Mouse (Mus musculus) midbrain, embryonic 14.5 days (tissue): ENCODE results near the gene Rreb1. TPM values are rescaled to one million over a fixed set of nuclear protein-coding genes. Genes with fewer than 3 reads are reported as not detected.

Experiments
- ATAC-seq: fragments of 200-750 bp; cut with Nextera tagmentation; 2 replicates; pipeline ENCODE4 v1.8.0; 2017; ENCODE audit warnings: moderate number of reproducible peaks, moderate library complexity; ENCODE audit not compliant: low FRiP score, low TSS enrichment
- DNase-seq: peaks from one replicate; pipeline ENCODE4 v3.0.0-alpha.2; 2015
- H3K27ac ChIP-seq: fragments of 300-500 bp; sonication (generic); replicated peaks from 2 replicates; pipeline ENCODE4 v1.5.1; 2014; ENCODE audit warnings: mild to moderate bottlenecking, low read depth, low read length, moderate library complexity
- H3K27me3 ChIP-seq: fragments of 300-500 bp; sonication (generic); 2 replicates; pipeline ENCODE4 v1.6.1; 2014; ENCODE audit warnings: low read length, control low read depth, mixed read lengths; ENCODE audit not compliant: control insufficient read depth, insufficient read depth
- H3K36me3 ChIP-seq: fragments of 300-500 bp; sonication (generic); 2 replicates; pipeline ENCODE4 v1.6.1; 2014; ENCODE audit warnings: low read length, control low read depth; ENCODE audit not compliant: control insufficient read depth, insufficient read depth
- H3K4me1 ChIP-seq: fragments of 300-500 bp; sonication (generic); 2 replicates; pipeline ENCODE4 v1.6.1; 2014; ENCODE audit warnings: mild to moderate bottlenecking, antibody characterized with exemption, low read length, control low read depth; ENCODE audit not compliant: control insufficient read depth, insufficient read depth
- H3K4me2 ChIP-seq: fragments of 300-500 bp; sonication (generic); 2 replicates; pipeline ENCODE4 v1.6.1; 2014; ENCODE audit warnings: mild to moderate bottlenecking, low read length, moderate library complexity
- H3K4me3 ChIP-seq: fragments of 300-500 bp; sonication (generic); replicated peaks from 2 replicates; pipeline ENCODE4 v1.5.1; 2014; ENCODE audit warnings: low read depth, low read length
- H3K9ac ChIP-seq: fragments of 300-500 bp; sonication (generic); replicated peaks from 2 replicates; pipeline ENCODE4 v1.6.1; 2014; ENCODE audit warnings: mild to moderate bottlenecking, low read length, moderate library complexity
- H3K9me3 ChIP-seq: fragments of 300-500 bp; sonication (generic); 2 replicates; pipeline ENCODE4 v1.6.1; 2016; ENCODE audit warnings: low read length, control low read depth, mixed read lengths; ENCODE audit not compliant: control insufficient read depth
- WGBS: fragments of 180-500 bp; shearing (Covaris S2); extraction: QIAGEN DNeasy Blood & Tissue Kit; methylation state at CpG from one replicate; pipeline ENCODE4 v1.1.7; 2014; 5-methylcytosine and 5-hydroxymethylcytosine counted together
- polyA plus RNA-seq: library from polyadenylated mRNA; unstranded; fragments of >200 nt; fragmentation: Nextera tagmentation; extraction: Ambion mirVana; gene quantifications from 2 replicates; pipeline ENCODE4 v1.2.1, GENCODE M21; 2014

The Rreb1 gene
- polyA plus RNA-seq, 1 experiment from 2014 or later: 3.9 TPM

- H3K9ac ChIP-seq: no peak overlapping the region
- H3K4me1 ChIP-seq: no peaks in the 10 kb centered on the region
- H3K27ac ChIP-seq: no peak overlapping the region
- no peak overlapping the region for H3K4me3 ChIP-seq
- H3K27me3 ChIP-seq: no peaks in the 10 kb centered on the region
- no peaks in the 10 kb centered on the region for H3K9me3 ChIP-seq
- H3K4me2 ChIP-seq: no peak overlapping the region
- DNase-seq (no peak), ATAC-seq (no peak)
- no peaks in the 10 kb centered on the region for H3K36me3 ChIP-seq
- 94% methylated on average over 11 of the region's 11 CpGs for WGBS
Measured at GRCm38 (mm10) chr13:37792739-37793336, 14.6 kb downstream of the Rreb1 start.

GRCm38 (mm10) chr13:37798811-37799210, 20.6 kb downstream of the Rreb1 start:
- Histone ChIP-seq H3K27me3 (no peaks in the 10 kb centered on the region), H3K9me3 (no peaks in the 10 kb centered on the region), H3K4me3 (no peak overlapping the region), H3K36me3 (no peaks in the 10 kb centered on the region), H3K9ac (no peak overlapping the region), H3K4me1 (peaks cover 9% of the 10 kb centered on the region; the same call in 1 of the 2 replicates), H3K27ac (no peak overlapping the region), H3K4me2 (no peak overlapping the region)
- no peak for ATAC-seq
- no peak for DNase-seq
- whole genome bisulfite sequencing: 97% methylated on average over 8 of the region's 8 CpGs

- Histone ChIP-seq H3K4me3 (no peak overlapping the region), H3K4me1 (peaks cover 9% of the 10 kb centered on the region; the same call in 1 of the 2 replicates), H3K9me3 (no peaks in the 10 kb centered on the region), H3K9ac (no peak overlapping the region), H3K27me3 (no peaks in the 10 kb centered on the region), H3K27ac (no peak overlapping the region), H3K36me3 (no peaks in the 10 kb centered on the region), H3K4me2 (no peak overlapping the region)
- WGBS: 89% methylated on average over 9 of the region's 9 CpGs
- ATAC-seq (no peak), DNase-seq (no peak)
Measured at GRCm38 (mm10) chr13:37799413-37799812, 21.2 kb downstream of the Rreb1 start.

GRCm38 (mm10) chr13:37801101-37802075, 23.2 kb downstream of the Rreb1 start:
- H3K9me3 ChIP-seq: no peaks in the 10 kb centered on the region
- H3K4me1 ChIP-seq: peaks cover 9% of the 10 kb centered on the region; the same call in 1 of the 2 replicates
- no peak overlapping the region for H3K9ac ChIP-seq
- no peak overlapping the region for H3K27ac ChIP-seq
- H3K4me2 ChIP-seq: no peak overlapping the region
- ATAC-seq (no peak), DNase-seq (no peak)
- 53% methylated on average over 11 of the region's 11 CpGs for WGBS
- no peaks in the 10 kb centered on the region for H3K36me3 ChIP-seq
- H3K27me3 ChIP-seq: no peaks in the 10 kb centered on the region
- H3K4me3 ChIP-seq: no peak overlapping the region

GRCm38 (mm10) chr13:37802246-37803003, 24.2 kb downstream of the Rreb1 start:
- no peak overlapping the region for H3K9ac ChIP-seq
- no peaks in the 10 kb centered on the region for H3K9me3 ChIP-seq
- H3K4me1 ChIP-seq: peaks cover 9% of the 10 kb centered on the region; the same call in 1 of the 2 replicates
- no peaks in the 10 kb centered on the region for H3K27me3 ChIP-seq
- WGBS: 4% methylated on average over 6 of the region's 6 CpGs
- no peak for ATAC-seq
- no peak overlapping the region for H3K27ac ChIP-seq
- no peaks in the 10 kb centered on the region for H3K36me3 ChIP-seq
- no peak overlapping the region for H3K4me3 ChIP-seq
- DNase-seq: peak; percentile 58
- no peak overlapping the region for H3K4me2 ChIP-seq

- H3K36me3 ChIP-seq: no peaks in the 10 kb centered on the region
- no peak overlapping the region for H3K9ac ChIP-seq
- no peak overlapping the region for H3K4me3 ChIP-seq
- H3K4me1 ChIP-seq: peaks cover 9% of the 10 kb centered on the region; the same call in 1 of the 2 replicates
- ATAC-seq: no peak
- no peak overlapping the region for H3K4me2 ChIP-seq
- H3K27me3 ChIP-seq: no peaks in the 10 kb centered on the region
- H3K9me3 ChIP-seq: no peaks in the 10 kb centered on the region
- WGBS: 89% methylated on average over 5 of the region's 5 CpGs
- H3K27ac ChIP-seq: no peak overlapping the region
- DNase-seq: no peak
Measured at GRCm38 (mm10) chr13:37803244-37803643, 25.0 kb downstream of the Rreb1 start.

- no peak overlapping the region for H3K27ac ChIP-seq
- no peaks in the 10 kb centered on the region for H3K9me3 ChIP-seq
- no peak overlapping the region for H3K4me2 ChIP-seq
- H3K36me3 ChIP-seq: no peaks in the 10 kb centered on the region
- no peak overlapping the region for H3K9ac ChIP-seq
- H3K4me1 ChIP-seq: peaks cover 9% of the 10 kb centered on the region; the same call in 1 of the 2 replicates
- no peaks in the 10 kb centered on the region for H3K27me3 ChIP-seq
- no peak overlapping the region for H3K4me3 ChIP-seq
- no peak for DNase-seq
- 90% methylated on average over 5 of the region's 5 CpGs for WGBS
- ATAC-seq: no peak
Measured at GRCm38 (mm10) chr13:37804023-37804422, 25.8 kb downstream of the Rreb1 start.

GRCm38 (mm10) chr13:37815001-37815400, 36.8 kb downstream of the Rreb1 start:
- ATAC-seq (no peak), DNase-seq (no peak)
- no peak overlapping the region for H3K27ac ChIP-seq
- no peaks in the 10 kb centered on the region for H3K27me3 ChIP-seq
- WGBS: 83% methylated on average over 9 of the region's 9 CpGs
- H3K9ac ChIP-seq: no peak overlapping the region
- H3K4me1 ChIP-seq: no peaks in the 10 kb centered on the region
- H3K4me3 ChIP-seq: no peak overlapping the region
- H3K4me2 ChIP-seq: no peak overlapping the region
- H3K9me3 ChIP-seq: no peaks in the 10 kb centered on the region
- no peaks in the 10 kb centered on the region for H3K36me3 ChIP-seq
